Mouse (Mus musculus): Measurements from ENCODE around the gene Lamb3. TPM values are rescaled to one million over a fixed set of nuclear protein-coding genes. Genes with fewer than 3 reads are reported as not detected.
A peak's percentile ranks its signal among the peaks of the same experiment; 100 is the strongest.

The Lamb3 gene
- total and polyA plus RNA-seq, 2 experiments, result 1.6 to 2.0 TPM

GRCm38 (mm10) chr1:193361181-193361580 lies 153.7 kb downstream of the Lamb3 start:
- DNase-seq (ENCODE audit: extremely low read depth, low read depth, low spot score), result no peak
- H3K36me3 ChIP-seq (ENCODE audit: control insufficient read depth, insufficient read depth, low read length), result no peaks in the 10 kb centered on the region
- TF ChIP-seq POLR2A (IDR thresholded peaks at IDR 0.05; ENCODE audit: extremely low read depth, insufficient read depth, low read length), result no peak
- TF ChIP-seq CTCF (IDR thresholded peaks at IDR 0.05; ENCODE audit: low read depth, low read length), result no peak
- no peaks in the 10 kb centered on the region for H3K79me2 ChIP-seq (ENCODE audit: control insufficient read depth, insufficient read depth, low read length)
- WGBS, result 92% methylated on average over 6 of the region's 6 CpGs
- no peaks in the 10 kb centered on the region for H3K4me1 ChIP-seq (ENCODE audit: control insufficient read depth, insufficient read depth, low read length)
- no peak overlapping the region for H3K9ac ChIP-seq (ENCODE audit: low read depth, low read length)
- no peak overlapping the region for H3K4me3 ChIP-seq (ENCODE audit: insufficient read depth, low read depth, low read length)
- H3K27ac ChIP-seq (replicated peaks; ENCODE audit: insufficient read depth, low read depth, low read length), result no peak overlapping the region
- no peaks in the 10 kb centered on the region for H3K27me3 ChIP-seq (ENCODE audit: control insufficient read depth, insufficient read depth, low read length)

DNA sequence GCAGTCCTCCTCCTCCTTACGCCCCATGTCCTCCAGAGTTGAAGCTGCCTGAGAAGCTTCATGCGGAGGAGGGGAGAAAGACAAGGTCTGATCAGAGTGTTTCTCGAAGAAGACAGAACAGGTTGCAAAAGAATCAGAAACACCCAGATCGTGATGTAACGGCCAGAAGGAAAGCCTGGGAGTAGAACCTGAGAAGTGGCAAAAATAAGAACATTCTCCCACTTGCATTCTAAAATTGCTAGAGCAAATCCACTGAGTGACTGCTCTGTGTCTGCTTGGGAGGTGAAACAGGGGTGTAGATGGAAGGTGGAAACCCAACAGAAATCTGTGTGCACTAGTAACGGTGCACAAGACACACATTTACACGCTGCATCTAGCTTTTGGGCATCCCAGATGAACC lies 154.6 kb downstream of the Lamb3 start:
- H3K4me1 ChIP-seq (ENCODE audit: control insufficient read depth, insufficient read depth, low read length), result no peaks in the 10 kb centered on the region
- H3K4me3 ChIP-seq (ENCODE audit: insufficient read depth, low read depth, low read length), result no peak overlapping the region
- H3K9ac ChIP-seq (ENCODE audit: low read depth, low read length), result no peak overlapping the region
- WGBS, result 90% methylated on average over 7 of the region's 7 CpGs
- no peak for DNase-seq (ENCODE audit: extremely low read depth, low read depth, low spot score)
- no peaks in the 10 kb centered on the region for H3K27me3 ChIP-seq (ENCODE audit: control insufficient read depth, insufficient read depth, low read length)
- no peak overlapping the region for H3K27ac ChIP-seq (replicated peaks; ENCODE audit: insufficient read depth, low read depth, low read length)
- H3K36me3 ChIP-seq (ENCODE audit: control insufficient read depth, insufficient read depth, low read length), result no peaks in the 10 kb centered on the region
- TF ChIP-seq POLR2A (IDR thresholded peaks at IDR 0.05; ENCODE audit: extremely low read depth, insufficient read depth, low read length) (no peak), CTCF (IDR thresholded peaks at IDR 0.05; ENCODE audit: low read depth, low read length) (no peak)
- H3K79me2 ChIP-seq (ENCODE audit: control insufficient read depth, insufficient read depth, low read length), result no peaks in the 10 kb centered on the region

GRCm38 (mm10) chr1:193363801-193364231 lies 156.3 kb downstream of the Lamb3 start:
- 65% methylated on average over 5 of the region's 5 CpGs for WGBS
- Histone ChIP-seq H3K79me2 (ENCODE audit: control insufficient read depth, insufficient read depth, low read length) (no peaks in the 10 kb centered on the region), H3K9ac (ENCODE audit: low read depth, low read length) (no peak overlapping the region), H3K27ac (replicated peaks; ENCODE audit: insufficient read depth, low read depth, low read length) (no peak overlapping the region), H3K4me1 (ENCODE audit: control insufficient read depth, insufficient read depth, low read length) (no peaks in the 10 kb centered on the region), H3K27me3 (ENCODE audit: control insufficient read depth, insufficient read depth, low read length) (no peaks in the 10 kb centered on the region), H3K36me3 (ENCODE audit: control insufficient read depth, insufficient read depth, low read length) (no peaks in the 10 kb centered on the region), H3K4me3 (ENCODE audit: insufficient read depth, low read depth, low read length) (no peak overlapping the region)
- DNase-seq (ENCODE audit: extremely low read depth, low read depth, low spot score), result peak; percentile 36
- TF ChIP-seq CTCF (IDR thresholded peaks at IDR 0.05; ENCODE audit: low read depth, low read length) (peak; percentile 94), POLR2A (IDR thresholded peaks at IDR 0.05; ENCODE audit: extremely low read depth, insufficient read depth, low read length) (no peak)

GRCm38 (mm10) chr1:193368055-193368454 lies 160.6 kb downstream of the Lamb3 start:
- Histone ChIP-seq H3K4me1 (ENCODE audit: control insufficient read depth, insufficient read depth, low read length) (no peaks in the 10 kb centered on the region), H3K79me2 (ENCODE audit: control insufficient read depth, insufficient read depth, low read length) (no peaks in the 10 kb centered on the region), H3K36me3 (ENCODE audit: control insufficient read depth, insufficient read depth, low read length) (no peaks in the 10 kb centered on the region), H3K4me3 (ENCODE audit: insufficient read depth, low read depth, low read length) (no peak overlapping the region), H3K27ac (replicated peaks; ENCODE audit: insufficient read depth, low read depth, low read length) (no peak overlapping the region), H3K9ac (ENCODE audit: low read depth, low read length) (no peak overlapping the region), H3K27me3 (ENCODE audit: control insufficient read depth, insufficient read depth, low read length) (no peaks in the 10 kb centered on the region)
- 75% methylated on average over 10 of the region's 10 CpGs for WGBS
- no peak for DNase-seq (ENCODE audit: extremely low read depth, low read depth, low spot score)
- no peak for TF ChIP-seq CTCF (IDR thresholded peaks at IDR 0.05; ENCODE audit: low read depth, low read length)
- TF ChIP-seq POLR2A (IDR thresholded peaks at IDR 0.05; ENCODE audit: extremely low read depth, insufficient read depth, low read length), result no peak

DNA sequence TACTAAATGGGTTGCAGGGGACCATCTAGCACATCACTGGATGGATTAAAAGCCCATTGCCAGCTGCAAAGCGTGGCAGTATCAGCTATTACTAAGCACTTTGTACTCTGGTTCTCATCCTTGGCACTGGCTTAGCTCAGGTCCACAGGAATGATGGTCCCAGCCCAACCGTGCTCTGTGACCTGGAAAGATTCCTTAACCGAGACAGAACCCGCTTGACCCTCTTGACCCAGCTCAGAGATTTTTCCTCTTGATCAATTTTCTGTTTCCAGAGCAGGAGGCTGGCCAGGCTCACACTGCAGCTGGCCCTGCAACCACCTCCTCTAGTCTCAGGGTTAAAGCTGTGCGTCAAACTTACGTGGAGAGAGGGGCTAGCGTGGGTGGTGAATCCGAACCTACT lies 161.6 kb downstream of the Lamb3 start:
- no peak overlapping the region for H3K9ac ChIP-seq (ENCODE audit: low read depth, low read length)
- no peaks in the 10 kb centered on the region for H3K4me1 ChIP-seq (ENCODE audit: control insufficient read depth, insufficient read depth, low read length)
- H3K36me3 ChIP-seq (ENCODE audit: control insufficient read depth, insufficient read depth, low read length), result no peaks in the 10 kb centered on the region
- H3K27ac ChIP-seq (replicated peaks; ENCODE audit: insufficient read depth, low read depth, low read length), result no peak overlapping the region
- WGBS, result 61% methylated on average over 8 of the region's 8 CpGs
- H3K4me3 ChIP-seq (ENCODE audit: insufficient read depth, low read depth, low read length), result no peak overlapping the region
- no peaks in the 10 kb centered on the region for H3K27me3 ChIP-seq (ENCODE audit: control insufficient read depth, insufficient read depth, low read length)
- no peaks in the 10 kb centered on the region for H3K79me2 ChIP-seq (ENCODE audit: control insufficient read depth, insufficient read depth, low read length)
- no peak for DNase-seq (ENCODE audit: extremely low read depth, low read depth, low spot score)
- TF ChIP-seq CTCF (IDR thresholded peaks at IDR 0.05; ENCODE audit: low read depth, low read length) (no peak), POLR2A (IDR thresholded peaks at IDR 0.05; ENCODE audit: extremely low read depth, insufficient read depth, low read length) (no peak)

DNA sequence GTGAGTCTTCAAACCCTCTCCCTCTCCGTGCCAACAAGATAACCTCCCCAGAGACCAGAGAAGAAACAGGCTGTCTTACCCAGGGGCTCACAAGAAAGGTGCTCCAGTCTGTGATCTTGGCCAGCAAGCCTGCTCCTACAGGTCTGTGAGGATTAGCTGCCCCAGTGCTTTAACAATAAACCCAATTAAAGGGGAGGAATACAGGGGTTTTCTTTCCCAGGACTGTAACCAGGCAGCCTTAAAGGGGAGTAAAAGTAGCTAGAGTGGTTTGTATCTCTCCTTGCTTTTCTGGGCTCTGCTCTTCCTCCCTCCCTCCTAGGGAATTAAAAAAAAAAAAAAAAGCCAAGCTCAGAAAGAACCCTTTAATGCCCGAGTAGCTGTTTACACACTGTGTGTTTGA lies 162.6 kb downstream of the Lamb3 start, which contains the start of gene Camk1g:
Camk1g (minus strand) TSS at position 203 of the 400 bp plus-strand sequence.
- Histone ChIP-seq H3K9ac (ENCODE audit: low read depth, low read length) (no peak within 1 kb of the TSS), H3K36me3 (ENCODE audit: control insufficient read depth, insufficient read depth, low read length) (no peaks in the 10 kb centered on the region), H3K27ac (replicated peaks; ENCODE audit: insufficient read depth, low read depth, low read length) (no peak within 1 kb of the TSS), H3K4me1 (ENCODE audit: control insufficient read depth, insufficient read depth, low read length) (no peaks in the 10 kb centered on the region), H3K4me3 (ENCODE audit: insufficient read depth, low read depth, low read length) (no peak within 1 kb of the TSS), H3K27me3 (ENCODE audit: control insufficient read depth, insufficient read depth, low read length) (no peaks in the 10 kb centered on the region), H3K79me2 (ENCODE audit: control insufficient read depth, insufficient read depth, low read length) (no peaks in the 10 kb centered on the region)
- TF ChIP-seq CTCF (IDR thresholded peaks at IDR 0.05; ENCODE audit: low read depth, low read length) (no peak), POLR2A (IDR thresholded peaks at IDR 0.05; ENCODE audit: extremely low read depth, insufficient read depth, low read length) (no peak)
- DNase-seq (ENCODE audit: extremely low read depth, low read depth, low spot score), result no peak
- 44% methylated on average over 2 of the region's 2 CpGs for WGBS

Measured in liver, adult 2 months (tissue).